Mouse (Mus musculus): ENCODE data around the gene Egfl7. TPM values are rescaled to one million over a fixed set of nuclear protein-coding genes. Genes with fewer than 3 reads are reported as not detected.

The Egfl7 gene
- polyA plus RNA-seq, 1 experiment from 2014 or later = 61.7 TPM

DNA sequence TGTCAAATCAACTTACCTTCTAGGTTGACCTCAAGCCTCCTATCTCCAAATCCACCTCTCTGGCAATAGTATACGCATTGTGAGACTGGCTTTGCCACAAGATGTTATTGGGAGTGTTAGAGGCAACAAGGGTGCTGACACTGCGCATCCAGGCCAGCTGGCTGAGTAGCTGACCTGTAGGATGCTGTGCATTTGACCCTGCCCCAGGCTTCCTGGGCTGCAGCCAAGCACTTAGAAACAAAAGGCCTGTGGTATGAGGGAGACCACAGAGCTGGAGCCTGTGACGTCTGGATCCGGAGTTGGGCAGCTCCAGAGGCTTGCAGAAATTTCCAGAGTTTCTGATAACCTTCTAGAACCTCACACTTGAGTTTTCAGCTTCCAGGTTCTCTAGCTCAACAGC, 36.7 kb upstream of the Egfl7 start:
- no peaks in the 10 kb centered on the region for H3K27me3 ChIP-seq (replicated peaks; ENCODE audit: control insufficient read depth, insufficient read depth, low read length)
- no peak overlapping the region for H3K4me2 ChIP-seq (ENCODE audit: low read length)
- H3K27ac ChIP-seq (ENCODE audit: low read length) = no peak overlapping the region
- WGBS = 69% methylated on average over 4 of the region's 4 CpGs
- peaks cover 13% of the 10 kb centered on the region for H3K4me1 ChIP-seq (replicated peaks; ENCODE audit: control insufficient read depth, insufficient read depth, low read length)
- H3K9me3 ChIP-seq (ENCODE audit: control insufficient read depth, low read length) = no peaks in the 10 kb centered on the region
- ATAC-seq = no peak
- no peaks in the 10 kb centered on the region for H3K36me3 ChIP-seq (ENCODE audit: control insufficient read depth, insufficient read depth)
- no peak overlapping the region for H3K9ac ChIP-seq (replicated peaks; ENCODE audit: low read depth, low read length)
- no peak overlapping the region for H3K4me3 ChIP-seq (replicated peaks; ENCODE audit: low read length)

DNA sequence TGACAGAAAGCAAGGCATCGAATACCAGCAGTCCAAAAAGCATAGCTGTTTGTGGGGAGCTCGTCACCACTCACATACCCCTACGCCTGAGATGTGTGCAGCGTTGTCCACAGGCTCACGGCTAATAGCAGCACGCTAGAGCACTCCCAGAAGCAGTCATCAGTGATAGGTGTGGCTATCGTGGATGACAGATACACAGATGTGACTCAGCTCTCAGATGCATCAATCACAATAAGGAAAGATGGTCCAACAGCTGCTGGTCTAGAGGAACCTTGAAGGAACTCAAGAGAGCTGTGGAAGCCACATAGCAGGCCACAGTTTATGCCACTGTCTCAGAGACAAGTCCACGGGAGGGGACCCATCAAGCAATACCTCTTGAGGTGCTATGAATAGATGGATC, 36.0 kb upstream of the Egfl7 start:
- H3K9ac ChIP-seq (replicated peaks; ENCODE audit: low read depth, low read length) = no peak overlapping the region
- no peaks in the 10 kb centered on the region for H3K27me3 ChIP-seq (replicated peaks; ENCODE audit: control insufficient read depth, insufficient read depth, low read length)
- 89% methylated on average over 8 of the region's 8 CpGs for WGBS
- no peak overlapping the region for H3K4me3 ChIP-seq (replicated peaks; ENCODE audit: low read length)
- H3K27ac ChIP-seq (ENCODE audit: low read length) = no peak overlapping the region
- ATAC-seq = no peak
- peaks cover 13% of the 10 kb centered on the region for H3K4me1 ChIP-seq (replicated peaks; ENCODE audit: control insufficient read depth, insufficient read depth, low read length)
- H3K36me3 ChIP-seq (ENCODE audit: control insufficient read depth, insufficient read depth) = no peaks in the 10 kb centered on the region
- no peaks in the 10 kb centered on the region for H3K9me3 ChIP-seq (ENCODE audit: control insufficient read depth, low read length)
- no peak overlapping the region for H3K4me2 ChIP-seq (ENCODE audit: low read length)

DNA sequence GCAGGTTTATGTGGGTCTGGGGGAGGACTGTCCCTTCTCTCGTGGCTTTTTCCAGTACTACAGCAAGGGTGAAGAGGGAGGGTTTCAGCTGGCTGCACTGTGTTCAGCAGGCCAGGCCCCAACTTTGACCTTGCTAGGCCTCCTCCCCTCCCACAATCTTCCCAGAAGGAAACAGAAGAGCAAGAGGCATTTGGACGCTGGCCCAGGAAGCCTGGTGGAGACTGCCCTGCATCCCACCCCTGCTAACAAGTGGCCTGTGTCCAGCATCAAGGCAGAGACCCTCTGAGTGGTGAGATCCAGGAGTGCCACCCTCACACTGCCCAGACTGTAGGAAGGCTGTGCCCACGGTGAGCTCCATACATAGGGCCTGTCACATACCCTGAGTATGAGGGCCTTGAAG, 35.5 kb upstream of the Egfl7 start:
- WGBS = 64% methylated on average over 3 of the region's 3 CpGs

DNA sequence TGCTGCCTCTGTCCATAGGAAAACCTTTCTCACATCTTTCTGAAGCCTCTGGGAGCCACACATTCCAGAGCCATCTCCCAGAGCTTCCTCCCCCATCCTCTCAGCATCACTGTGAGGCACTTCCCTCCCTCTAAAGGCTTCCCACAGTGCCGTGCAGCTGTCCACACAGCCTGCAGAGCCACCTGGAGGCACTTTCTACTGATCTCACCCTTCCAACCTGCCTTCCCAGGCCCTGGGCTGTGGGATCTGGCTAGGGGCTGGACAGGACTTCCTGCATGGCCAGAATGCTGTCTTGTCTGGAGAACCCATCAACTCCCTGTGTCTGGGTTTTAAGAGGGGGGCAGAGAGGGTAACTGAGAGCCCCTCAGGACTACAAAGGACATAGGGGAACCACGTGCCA, 32.3 kb upstream of the Egfl7 start:
- no peak overlapping the region for H3K9ac ChIP-seq (replicated peaks; ENCODE audit: low read depth, low read length)
- no peak overlapping the region for H3K4me3 ChIP-seq (replicated peaks; ENCODE audit: low read length)
- H3K36me3 ChIP-seq (ENCODE audit: control insufficient read depth, insufficient read depth) = no peaks in the 10 kb centered on the region
- H3K4me1 ChIP-seq (replicated peaks; ENCODE audit: control insufficient read depth, insufficient read depth, low read length) = peaks cover 4% of the 10 kb centered on the region; the same call in 1 of the 2 replicates
- WGBS = 42% methylated on average over 2 of the region's 2 CpGs
- H3K4me2 ChIP-seq (ENCODE audit: low read length) = no peak overlapping the region
- H3K27ac ChIP-seq (ENCODE audit: low read length) = no peak overlapping the region
- no peaks in the 10 kb centered on the region for H3K9me3 ChIP-seq (ENCODE audit: control insufficient read depth, low read length)
- no peaks in the 10 kb centered on the region for H3K27me3 ChIP-seq (replicated peaks; ENCODE audit: control insufficient read depth, insufficient read depth, low read length)
- no peak for ATAC-seq

More for the DNA sequence above, 35.5 kb upstream of the Egfl7 start:
- Histone ChIP-seq H3K4me1 (replicated peaks; ENCODE audit: control insufficient read depth, insufficient read depth, low read length) (peaks cover 13% of the 10 kb centered on the region), H3K4me2 (ENCODE audit: low read length) (no peak overlapping the region), H3K9me3 (ENCODE audit: control insufficient read depth, low read length) (no peaks in the 10 kb centered on the region), H3K27ac (ENCODE audit: low read length) (no peak overlapping the region), H3K4me3 (replicated peaks; ENCODE audit: low read length) (no peak overlapping the region), H3K9ac (replicated peaks; ENCODE audit: low read depth, low read length) (no peak overlapping the region), H3K27me3 (replicated peaks; ENCODE audit: control insufficient read depth, insufficient read depth, low read length) (no peaks in the 10 kb centered on the region), H3K36me3 (ENCODE audit: control insufficient read depth, insufficient read depth) (no peaks in the 10 kb centered on the region)
- ATAC-seq = no peak

DNA sequence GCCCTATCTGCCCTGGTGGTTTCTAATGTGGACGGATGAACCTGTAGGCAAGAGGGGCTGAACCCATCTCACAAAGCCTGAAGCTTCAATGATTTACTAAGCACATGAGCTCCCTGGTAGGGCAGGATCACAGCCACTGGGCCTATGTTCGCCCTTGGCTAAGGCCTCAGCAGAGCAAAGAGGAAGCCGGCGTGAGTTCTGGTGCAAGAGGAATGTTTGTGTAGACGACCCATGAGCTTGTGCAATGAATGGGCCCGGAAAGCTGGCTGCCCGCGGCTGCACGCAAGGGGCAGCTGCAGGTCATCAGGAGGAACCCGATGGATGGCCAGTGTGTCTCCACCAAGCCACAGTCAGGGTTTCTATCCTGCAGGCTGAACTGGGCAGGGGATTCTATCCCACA, 30.0 kb upstream of the Egfl7 start:
- Histone ChIP-seq H3K27ac (ENCODE audit: low read length) (no peak overlapping the region), H3K4me1 (replicated peaks; ENCODE audit: control insufficient read depth, insufficient read depth, low read length) (peaks cover 4% of the 10 kb centered on the region; the same call in 1 of the 2 replicates), H3K36me3 (ENCODE audit: control insufficient read depth, insufficient read depth) (no peaks in the 10 kb centered on the region), H3K4me3 (replicated peaks; ENCODE audit: low read length) (no peak overlapping the region), H3K4me2 (ENCODE audit: low read length) (no peak overlapping the region), H3K27me3 (replicated peaks; ENCODE audit: control insufficient read depth, insufficient read depth, low read length) (no peaks in the 10 kb centered on the region), H3K9me3 (ENCODE audit: control insufficient read depth, low read length) (no peaks in the 10 kb centered on the region), H3K9ac (replicated peaks; ENCODE audit: low read depth, low read length) (no peak overlapping the region)
- ATAC-seq = no peak
- WGBS = 96% methylated on average over 10 of the region's 10 CpGs

DNA sequence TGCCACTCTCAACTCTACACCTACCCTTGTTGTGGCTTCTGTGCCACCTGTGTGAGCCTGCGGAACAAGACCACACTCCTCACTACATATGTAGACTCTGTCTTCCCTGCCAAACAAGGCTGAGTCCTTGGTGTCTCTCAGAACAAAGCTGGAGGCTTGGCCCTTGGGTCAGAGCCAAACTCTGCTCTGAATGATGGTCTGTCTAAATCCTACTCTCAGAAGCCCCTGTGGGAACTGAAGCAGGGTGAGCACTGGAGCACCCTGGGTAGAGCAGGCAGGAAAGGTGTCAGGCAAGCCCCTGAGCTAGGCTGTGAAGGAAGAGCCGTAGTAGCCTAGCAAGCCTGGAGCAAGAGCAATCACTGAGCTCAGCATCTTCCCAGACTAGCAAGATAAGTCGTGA, 29.6 kb upstream of the Egfl7 start:
- Histone ChIP-seq H3K27me3 (replicated peaks; ENCODE audit: control insufficient read depth, insufficient read depth, low read length) (no peaks in the 10 kb centered on the region), H3K36me3 (ENCODE audit: control insufficient read depth, insufficient read depth) (no peaks in the 10 kb centered on the region), H3K4me1 (replicated peaks; ENCODE audit: control insufficient read depth, insufficient read depth, low read length) (peaks cover 4% of the 10 kb centered on the region; the same call in 1 of the 2 replicates), H3K9me3 (ENCODE audit: control insufficient read depth, low read length) (no peaks in the 10 kb centered on the region), H3K4me2 (ENCODE audit: low read length) (no peak overlapping the region), H3K9ac (replicated peaks; ENCODE audit: low read depth, low read length) (no peak overlapping the region), H3K27ac (ENCODE audit: low read length) (no peak overlapping the region), H3K4me3 (replicated peaks; ENCODE audit: low read length) (no peak overlapping the region)
- ATAC-seq = no peak
- WGBS = 70% methylated on average over 3 of the region's 3 CpGs

DNA sequence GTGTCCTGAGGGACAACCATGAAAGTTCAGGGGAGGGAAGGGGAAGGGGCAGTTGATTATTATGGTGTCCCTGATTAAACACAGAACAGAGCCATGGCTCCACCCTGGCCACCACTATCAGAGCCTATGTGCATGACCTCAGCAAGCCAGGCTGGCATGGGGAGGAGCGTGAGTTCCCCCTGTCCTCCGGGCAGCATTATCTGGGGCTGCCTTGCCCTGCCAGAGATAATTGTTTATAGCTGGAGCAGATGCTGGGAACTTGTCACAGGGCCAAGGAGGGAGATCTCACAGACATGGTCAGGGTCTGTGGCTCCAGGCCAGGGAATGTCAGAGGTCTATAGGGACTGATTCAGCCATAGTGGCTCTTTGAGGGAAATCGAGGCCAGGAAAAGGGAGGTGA, 29.0 kb upstream of the Egfl7 start:
- no peak overlapping the region for H3K4me3 ChIP-seq (replicated peaks; ENCODE audit: low read length)
- WGBS = 64% methylated on average over 3 of the region's 3 CpGs
- no peak for ATAC-seq
- no peaks in the 10 kb centered on the region for H3K36me3 ChIP-seq (ENCODE audit: control insufficient read depth, insufficient read depth)
- no peak overlapping the region for H3K4me2 ChIP-seq (ENCODE audit: low read length)
- no peak overlapping the region for H3K27ac ChIP-seq (ENCODE audit: low read length)
- H3K4me1 ChIP-seq (replicated peaks; ENCODE audit: control insufficient read depth, insufficient read depth, low read length) = peaks cover 4% of the 10 kb centered on the region; the same call in 1 of the 2 replicates
- no peaks in the 10 kb centered on the region for H3K27me3 ChIP-seq (replicated peaks; ENCODE audit: control insufficient read depth, insufficient read depth, low read length)
- no peaks in the 10 kb centered on the region for H3K9me3 ChIP-seq (ENCODE audit: control insufficient read depth, low read length)
- H3K9ac ChIP-seq (replicated peaks; ENCODE audit: low read depth, low read length) = no peak overlapping the region

DNA sequence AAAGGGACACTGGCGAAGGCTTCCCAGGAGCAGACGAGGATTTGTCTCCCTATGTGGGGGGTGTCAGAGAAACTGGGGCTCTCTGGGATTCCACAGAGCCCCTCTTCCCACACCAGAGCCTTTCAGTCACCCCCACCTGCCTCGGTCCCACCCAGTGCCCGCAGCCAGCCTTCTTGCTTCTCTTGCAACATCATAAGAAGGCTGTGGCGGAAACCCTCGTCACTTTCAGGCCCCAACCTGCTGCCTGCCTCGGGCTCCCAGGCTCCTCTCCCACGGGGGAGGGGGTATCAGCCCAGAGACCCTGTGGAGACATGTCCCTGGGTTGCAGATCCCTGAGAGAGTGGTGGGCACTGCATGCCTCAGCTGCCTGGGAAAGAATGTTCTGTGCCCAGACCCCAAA, 28.4 kb upstream of the Egfl7 start:
- H3K4me2 ChIP-seq (ENCODE audit: low read length) = no peak overlapping the region
- peaks cover 4% of the 10 kb centered on the region; the same call in 1 of the 2 replicates for H3K4me1 ChIP-seq (replicated peaks; ENCODE audit: control insufficient read depth, insufficient read depth, low read length)
- no peaks in the 10 kb centered on the region for H3K36me3 ChIP-seq (ENCODE audit: control insufficient read depth, insufficient read depth)
- H3K9me3 ChIP-seq (ENCODE audit: control insufficient read depth, low read length) = no peaks in the 10 kb centered on the region
- no peak for ATAC-seq
- H3K9ac ChIP-seq (replicated peaks; ENCODE audit: low read depth, low read length) = no peak overlapping the region
- whole genome bisulfite sequencing = 77% methylated on average over 8 of the region's 8 CpGs
- H3K4me3 ChIP-seq (replicated peaks; ENCODE audit: low read length) = no peak overlapping the region
- H3K27me3 ChIP-seq (replicated peaks; ENCODE audit: control insufficient read depth, insufficient read depth, low read length) = no peaks in the 10 kb centered on the region
- no peak overlapping the region for H3K27ac ChIP-seq (ENCODE audit: low read length)

DNA sequence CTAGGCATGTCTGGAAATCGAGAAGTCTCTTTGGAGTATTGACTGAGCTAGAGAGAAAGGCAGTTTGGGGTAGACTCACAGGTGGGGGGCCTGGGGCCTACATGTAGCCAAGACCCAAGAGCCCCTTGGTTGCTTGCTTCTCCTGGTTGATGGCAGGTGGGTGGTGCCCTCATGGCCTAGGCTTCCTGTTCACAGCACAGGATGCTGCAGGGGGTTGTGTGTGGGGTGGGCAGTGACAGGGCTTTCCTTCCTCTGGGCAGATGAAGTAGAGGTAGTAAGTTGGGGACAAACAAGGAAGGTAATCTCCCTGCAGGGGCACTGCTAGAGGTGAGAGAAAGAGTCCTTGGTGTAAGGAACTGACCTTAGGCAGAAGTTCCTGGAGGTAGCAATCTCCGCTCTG, 27.7 kb upstream of the Egfl7 start:
- no peaks in the 10 kb centered on the region for H3K27me3 ChIP-seq (replicated peaks; ENCODE audit: control insufficient read depth, insufficient read depth, low read length)
- peaks cover 4% of the 10 kb centered on the region; the same call in 1 of the 2 replicates for H3K4me1 ChIP-seq (replicated peaks; ENCODE audit: control insufficient read depth, insufficient read depth, low read length)
- H3K27ac ChIP-seq (ENCODE audit: low read length) = no peak overlapping the region
- H3K9me3 ChIP-seq (ENCODE audit: control insufficient read depth, low read length) = no peaks in the 10 kb centered on the region
- no peak for ATAC-seq
- no peaks in the 10 kb centered on the region for H3K36me3 ChIP-seq (ENCODE audit: control insufficient read depth, insufficient read depth)
- no peak overlapping the region for H3K4me3 ChIP-seq (replicated peaks; ENCODE audit: low read length)
- H3K9ac ChIP-seq (replicated peaks; ENCODE audit: low read depth, low read length) = no peak overlapping the region
- WGBS = 90% methylated on average over 2 of the region's 2 CpGs
- no peak overlapping the region for H3K4me2 ChIP-seq (ENCODE audit: low read length)

DNA sequence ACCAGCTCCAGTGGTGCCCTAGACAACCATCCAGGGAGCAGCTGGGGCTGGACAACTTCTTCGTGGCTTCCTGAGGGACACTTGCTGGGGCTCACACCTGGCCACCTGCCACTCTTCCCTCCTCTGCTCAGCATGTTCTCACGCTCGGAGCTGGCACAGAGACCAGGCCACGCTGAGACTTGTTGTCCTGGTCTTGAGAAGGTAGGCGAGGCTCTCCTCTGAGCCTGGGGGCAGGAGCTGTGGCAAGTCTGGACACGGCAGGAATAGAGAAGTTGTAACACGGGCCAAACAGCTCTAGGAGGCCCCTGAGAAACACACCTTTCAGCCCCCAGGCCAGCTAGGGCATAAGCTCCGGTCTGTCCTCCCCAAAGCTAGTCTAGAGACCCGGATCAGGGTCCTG, 25.9 kb upstream of the Egfl7 start:
- Histone ChIP-seq H3K9me3 (ENCODE audit: control insufficient read depth, low read length) (no peaks in the 10 kb centered on the region), H3K4me2 (ENCODE audit: low read length) (no peak overlapping the region), H3K4me3 (replicated peaks; ENCODE audit: low read length) (no peak overlapping the region), H3K36me3 (ENCODE audit: control insufficient read depth, insufficient read depth) (no peaks in the 10 kb centered on the region), H3K9ac (replicated peaks; ENCODE audit: low read depth, low read length) (no peak overlapping the region), H3K4me1 (replicated peaks; ENCODE audit: control insufficient read depth, insufficient read depth, low read length) (peaks cover 4% of the 10 kb centered on the region; the same call in 1 of the 2 replicates), H3K27ac (ENCODE audit: low read length) (no peak overlapping the region), H3K27me3 (replicated peaks; ENCODE audit: control insufficient read depth, insufficient read depth, low read length) (no peaks in the 10 kb centered on the region)
- ATAC-seq = no peak
- WGBS = 81% methylated on average over 9 of the region's 9 CpGs
